Mouse (Mus musculus): Measurements from ENCODE around the gene Prkx. TPM values are rescaled to one million over a fixed set of nuclear protein-coding genes. Genes with fewer than 3 reads are reported as not detected.

Prkx gene
- polyA plus RNA-seq (2015; fragmentation: Nextera tagmentation; extraction: Ambion mirVana), result 11.9 and 12.6 TPM in 2 replicates

GRCm38 (mm10) chrX:77796238-77796835, at the start of gene Prkx:
TSS of gene Prkx (minus strand) at chrX:77796278.
- TF ChIP-seq EP300 (optimal IDR thresholded peaks at IDR 0.05) (no peak), CTCF (IDR thresholded peaks at IDR 0.05; ENCODE audit: low read depth) (no peak)
- Histone ChIP-seq H3K27me3 (ENCODE audit: control insufficient read depth, insufficient read depth, low read length) (no peaks in the 10 kb centered on the region), H3K4me1 (replicated peaks; ENCODE audit: control insufficient read depth, insufficient read depth) (no peaks in the 10 kb centered on the region), H3K4me3 (ENCODE audit: low read depth, low read length) (peak within 1 kb of the TSS; percentile 55), H3K9ac (ENCODE audit: low read length) (peak within 1 kb of the TSS; percentile 71), H3K4me2 (replicated peaks; ENCODE audit: low read depth) (peak within 1 kb of the TSS; percentile 57), H3K9me3 (ENCODE audit: control insufficient read depth, low read length) (no peaks in the 10 kb centered on the region), H3K27ac (replicated peaks) (peak within 1 kb of the TSS; percentile 87), H3K36me3 (ENCODE audit: control insufficient read depth, insufficient read depth, low read length) (no peaks in the 10 kb centered on the region)
- ATAC-seq (ENCODE audit: low FRiP score, low TSS enrichment), result peak; percentile 86
- WGBS, result 21% methylated on average over 16 of the region's 19 CpGs
- no peak for DNase-seq (ENCODE audit: low spot score)

GRCm38 (mm10) chrX:77812031-77812430, 16.0 kb upstream of the Prkx start:
- H3K9ac ChIP-seq (ENCODE audit: low read length), result no peak overlapping the region
- no peaks in the 10 kb centered on the region for H3K27me3 ChIP-seq (ENCODE audit: control insufficient read depth, insufficient read depth, low read length)
- H3K27ac ChIP-seq (replicated peaks), result no peak overlapping the region
- 56% methylated on average over 6 of the region's 6 CpGs for WGBS
- no peak overlapping the region for H3K4me2 ChIP-seq (replicated peaks; ENCODE audit: low read depth)
- H3K4me1 ChIP-seq (replicated peaks; ENCODE audit: control insufficient read depth, insufficient read depth), result no peaks in the 10 kb centered on the region
- ATAC-seq (ENCODE audit: low FRiP score, low TSS enrichment) (no peak), DNase-seq (ENCODE audit: low spot score) (no peak)
- TF ChIP-seq CTCF (IDR thresholded peaks at IDR 0.05; ENCODE audit: low read depth), result peak; percentile 46
- TF ChIP-seq EP300 (optimal IDR thresholded peaks at IDR 0.05), result no peak
- H3K4me3 ChIP-seq (ENCODE audit: low read depth, low read length), result no peak overlapping the region
- H3K36me3 ChIP-seq (ENCODE audit: control insufficient read depth, insufficient read depth, low read length), result no peaks in the 10 kb centered on the region
- no peaks in the 10 kb centered on the region for H3K9me3 ChIP-seq (ENCODE audit: control insufficient read depth, low read length)

GRCm38 (mm10) chrX:77810608-77811206, 14.6 kb upstream of the Prkx start:
- H3K9ac ChIP-seq (ENCODE audit: low read length), result peak overlapping the region; percentile 47
- no peaks in the 10 kb centered on the region for H3K27me3 ChIP-seq (ENCODE audit: control insufficient read depth, insufficient read depth, low read length)
- ATAC-seq (ENCODE audit: low FRiP score, low TSS enrichment), result peak; percentile 76
- peak overlapping the region; percentile 40 for H3K4me3 ChIP-seq (ENCODE audit: low read depth, low read length)
- no peaks in the 10 kb centered on the region for H3K36me3 ChIP-seq (ENCODE audit: control insufficient read depth, insufficient read depth, low read length)
- DNase-seq (ENCODE audit: low spot score), result peak; percentile 63
- H3K4me1 ChIP-seq (replicated peaks; ENCODE audit: control insufficient read depth, insufficient read depth), result no peaks in the 10 kb centered on the region
- WGBS, result 19% methylated on average over 17 of the region's 17 CpGs
- H3K27ac ChIP-seq (replicated peaks), result peak overlapping the region; percentile 75
- H3K4me2 ChIP-seq (replicated peaks; ENCODE audit: low read depth), result peak overlapping the region; percentile 49
- no peaks in the 10 kb centered on the region for H3K9me3 ChIP-seq (ENCODE audit: control insufficient read depth, low read length)
- no peak for TF ChIP-seq EP300 (optimal IDR thresholded peaks at IDR 0.05)
- TF ChIP-seq CTCF (IDR thresholded peaks at IDR 0.05; ENCODE audit: low read depth), result peak; percentile 81

GRCm38 (mm10) chrX:77808602-77809001, 12.5 kb upstream of the Prkx start:
- Histone ChIP-seq H3K4me2 (replicated peaks; ENCODE audit: low read depth) (no peak overlapping the region), H3K36me3 (ENCODE audit: control insufficient read depth, insufficient read depth, low read length) (no peaks in the 10 kb centered on the region), H3K4me3 (ENCODE audit: low read depth, low read length) (no peak overlapping the region), H3K27me3 (ENCODE audit: control insufficient read depth, insufficient read depth, low read length) (no peaks in the 10 kb centered on the region), H3K9me3 (ENCODE audit: control insufficient read depth, low read length) (no peaks in the 10 kb centered on the region), H3K4me1 (replicated peaks; ENCODE audit: control insufficient read depth, insufficient read depth) (no peaks in the 10 kb centered on the region), H3K27ac (replicated peaks) (no peak overlapping the region), H3K9ac (ENCODE audit: low read length) (no peak overlapping the region)
- ATAC-seq (ENCODE audit: low FRiP score, low TSS enrichment), result no peak
- peak; percentile 41 for DNase-seq (ENCODE audit: low spot score)
- 17% methylated on average over 2 of the region's 2 CpGs for WGBS
- TF ChIP-seq EP300 (optimal IDR thresholded peaks at IDR 0.05) (no peak), CTCF (IDR thresholded peaks at IDR 0.05; ENCODE audit: low read depth) (peak; percentile 76)

GRCm38 (mm10) chrX:77802293-77802692, 6.2 kb upstream of the Prkx start:
- no peak overlapping the region for H3K4me3 ChIP-seq (ENCODE audit: low read depth, low read length)
- H3K4me2 ChIP-seq (replicated peaks; ENCODE audit: low read depth), result no peak overlapping the region
- TF ChIP-seq EP300 (optimal IDR thresholded peaks at IDR 0.05) (no peak), CTCF (IDR thresholded peaks at IDR 0.05; ENCODE audit: low read depth) (no peak)
- no peaks in the 10 kb centered on the region for H3K9me3 ChIP-seq (ENCODE audit: control insufficient read depth, low read length)
- ATAC-seq (ENCODE audit: low FRiP score, low TSS enrichment) (no peak), DNase-seq (ENCODE audit: low spot score) (no peak)
- H3K27ac ChIP-seq (replicated peaks), result no peak overlapping the region
- H3K27me3 ChIP-seq (ENCODE audit: control insufficient read depth, insufficient read depth, low read length), result no peaks in the 10 kb centered on the region
- no peaks in the 10 kb centered on the region for H3K4me1 ChIP-seq (replicated peaks; ENCODE audit: control insufficient read depth, insufficient read depth)
- WGBS, result 72% methylated on average over 2 of the region's 2 CpGs
- H3K36me3 ChIP-seq (ENCODE audit: control insufficient read depth, insufficient read depth, low read length), result no peaks in the 10 kb centered on the region
- no peak overlapping the region for H3K9ac ChIP-seq (ENCODE audit: low read length)

- Histone ChIP-seq H3K27ac (replicated peaks) (no peak overlapping the region), H3K9me3 (ENCODE audit: control insufficient read depth, low read length) (no peaks in the 10 kb centered on the region), H3K4me2 (replicated peaks; ENCODE audit: low read depth) (no peak overlapping the region), H3K27me3 (ENCODE audit: control insufficient read depth, insufficient read depth, low read length) (no peaks in the 10 kb centered on the region), H3K4me3 (ENCODE audit: low read depth, low read length) (no peak overlapping the region), H3K36me3 (ENCODE audit: control insufficient read depth, insufficient read depth, low read length) (no peaks in the 10 kb centered on the region), H3K9ac (ENCODE audit: low read length) (no peak overlapping the region), H3K4me1 (replicated peaks; ENCODE audit: control insufficient read depth, insufficient read depth) (no peaks in the 10 kb centered on the region)
- no peak for ATAC-seq (ENCODE audit: low FRiP score, low TSS enrichment)
- WGBS, result 52% methylated on average over 1 of the region's 1 CpGs
- DNase-seq (ENCODE audit: low spot score), result no peak
- TF ChIP-seq CTCF (IDR thresholded peaks at IDR 0.05; ENCODE audit: low read depth) (no peak), EP300 (optimal IDR thresholded peaks at IDR 0.05) (no peak)
Observed at GRCm38 (mm10) chrX:77801543-77801942, 5.5 kb upstream of the Prkx start.

All from stomach, postnatal 0 days (tissue).